Mouse (Mus musculus): ENCODE measurements at regions not wholly inside any gene's neighbourhood (a gene's known extent, or its start where the extent isn't known, plus 50 kb on each side); places are given as distances from the start of the nearest gene placed in this dataset.

- ATAC-seq (replicated peaks; ENCODE audit: poor library complexity, severe bottlenecking): peak; percentile 89
Observed at GRCm38 (mm10) chr14:103945753-103946152, 101.6 kb upstream of the Ednrb start.

GRCm38 (mm10) chr14:103939867-103940266 is 95.7 kb upstream of the Ednrb start:
- ATAC-seq (replicated peaks; ENCODE audit: poor library complexity, severe bottlenecking): no peak

GRCm38 (mm10) chr14:103938937-103939336 is 94.7 kb upstream of the Ednrb start:
- ATAC-seq (replicated peaks; ENCODE audit: poor library complexity, severe bottlenecking): 0 out of 2 replicates have a peak, but pooled peaks have one; percentile 25

GRCm38 (mm10) chr14:103938201-103938600 is 94.0 kb upstream of the Ednrb start:
- no peak for ATAC-seq (replicated peaks; ENCODE audit: poor library complexity, severe bottlenecking)

GRCm38 (mm10) chr14:103937700-103938099 is 93.5 kb upstream of the Ednrb start:
- ATAC-seq (replicated peaks; ENCODE audit: poor library complexity, severe bottlenecking): no peak

- ATAC-seq (replicated peaks; ENCODE audit: poor library complexity, severe bottlenecking): no peak
Observed at GRCm38 (mm10) chr14:103933813-103934212, 89.6 kb upstream of the Ednrb start.

GRCm38 (mm10) chr14:103932170-103932569 is 88.0 kb upstream of the Ednrb start:
- ATAC-seq (replicated peaks; ENCODE audit: poor library complexity, severe bottlenecking): no peak

GRCm38 (mm10) chr14:103929734-103930364 is 85.6 kb upstream of the Ednrb start:
- ATAC-seq (replicated peaks; ENCODE audit: poor library complexity, severe bottlenecking): peak; percentile 91

- ATAC-seq (replicated peaks; ENCODE audit: poor library complexity, severe bottlenecking): peak; percentile 79
Observed at GRCm38 (mm10) chr14:103929155-103929729, 85.0 kb upstream of the Ednrb start.

- peak; percentile 95 for ATAC-seq (replicated peaks; ENCODE audit: poor library complexity, severe bottlenecking)
Observed at GRCm38 (mm10) chr14:103920169-103920568, 76.0 kb upstream of the Ednrb start.

- ATAC-seq (replicated peaks; ENCODE audit: poor library complexity, severe bottlenecking): no peak
Observed at GRCm38 (mm10) chr14:103919380-103919779, 75.2 kb upstream of the Ednrb start.

GRCm38 (mm10) chr14:103913453-103913852 is 69.3 kb upstream of the Ednrb start:
- no peak for ATAC-seq (replicated peaks; ENCODE audit: poor library complexity, severe bottlenecking)

GRCm38 (mm10) chr14:103911707-103912106 is 67.5 kb upstream of the Ednrb start:
- ATAC-seq (replicated peaks; ENCODE audit: poor library complexity, severe bottlenecking): no peak

- no peak for ATAC-seq (replicated peaks; ENCODE audit: poor library complexity, severe bottlenecking)
Observed at GRCm38 (mm10) chr14:103911280-103911679, 67.1 kb upstream of the Ednrb start.

- no peak for ATAC-seq (replicated peaks; ENCODE audit: poor library complexity, severe bottlenecking)
Observed at GRCm38 (mm10) chr14:103906417-103907070, 62.3 kb upstream of the Ednrb start.

- peak; percentile 57 for ATAC-seq (replicated peaks; ENCODE audit: poor library complexity, severe bottlenecking)
Observed at GRCm38 (mm10) chr14:103900817-103901216, 56.6 kb upstream of the Ednrb start.

- ATAC-seq (replicated peaks; ENCODE audit: poor library complexity, severe bottlenecking): peak; percentile 37
Observed at GRCm38 (mm10) chr14:103899111-103899814, 55.1 kb upstream of the Ednrb start.

GRCm38 (mm10) chr14:103898689-103899088 is 54.5 kb upstream of the Ednrb start:
- peak; percentile 92 for ATAC-seq (replicated peaks; ENCODE audit: poor library complexity, severe bottlenecking)

GRCm38 (mm10) chr14:103895261-103895660 is 51.1 kb upstream of the Ednrb start:
- ATAC-seq (replicated peaks; ENCODE audit: poor library complexity, severe bottlenecking): no peak

All from granulocyte monocyte progenitor cell, adult 5-6 weeks (primary cell).